Mouse (Mus musculus): ENCODE data around the gene Ptgdr.

DNA sequence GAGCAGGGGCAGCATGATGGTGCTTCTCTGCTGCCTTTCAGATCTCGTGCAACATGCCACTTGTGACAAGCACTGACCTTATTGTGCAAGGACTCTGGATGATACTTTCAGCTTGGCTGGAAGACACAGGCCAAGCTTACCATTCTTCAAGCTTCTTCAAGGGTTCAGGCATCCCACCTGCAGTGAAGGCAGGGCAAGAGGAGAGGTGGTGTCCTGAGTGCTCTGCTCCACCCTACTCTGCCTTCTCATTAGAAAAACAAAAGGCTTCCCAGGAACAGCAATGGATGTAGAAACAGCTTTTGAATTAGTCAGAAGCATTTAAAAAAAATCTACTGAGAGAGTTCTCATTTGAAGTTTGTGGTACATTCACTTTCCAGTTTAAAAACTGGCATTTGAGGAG is 20.5 kb downstream of the Ptgdr start:
- no peak for TF ChIP-seq CTCF (IDR thresholded peaks at IDR 0.05; ENCODE audit: extremely low read depth, insufficient read depth, low read length)
- TF ChIP-seq POLR2A (IDR thresholded peaks at IDR 0.05; ENCODE audit: extremely low read depth, insufficient read depth, low read length): no peak
